Mouse (Mus musculus) forebrain, embryonic 14.5 days (tissue): Measurements from ENCODE around the gene Tm4sf20. TPM values are rescaled to one million over a fixed set of nuclear protein-coding genes. Genes with fewer than 3 reads are reported as not detected.
A peak's percentile ranks its signal among the peaks of the same experiment; 100 is the strongest.

Source experiments
- ATAC-seq: fragments of 200-750 bp; cut with Nextera tagmentation; 2 replicates; pipeline ENCODE4 v1.8.0; 2017; ENCODE audit warnings: mild to moderate bottlenecking, moderate library complexity
- DNase-seq: peaks from one replicate; pipeline ENCODE4 v3.0.0-alpha.2; 2015; ENCODE audit warnings: low spot score
- H3K27ac ChIP-seq: fragments of 300-500 bp; sonication (generic); 2 replicates; pipeline ENCODE4 v1.5.1; 2014; ENCODE audit warnings: low read depth, mild to moderate bottlenecking, control low read depth, low read length, moderate library complexity
- H3K27me3 ChIP-seq: fragments of 300-500 bp; sonication (generic); replicated peaks from 2 replicates; pipeline ENCODE4 v1.6.1; 2014; ENCODE audit warnings: low read length, control low read depth, mixed read lengths; ENCODE audit not compliant: control insufficient read depth, insufficient read depth
- H3K36me3 ChIP-seq: fragments of 300-500 bp; sonication (generic); 2 replicates; pipeline ENCODE4 v1.6.1; 2014; ENCODE audit warnings: low read length, control low read depth; ENCODE audit not compliant: control insufficient read depth, insufficient read depth
- H3K4me1 ChIP-seq: fragments of 300-500 bp; sonication (generic); 2 replicates; pipeline ENCODE4 v1.6.1; 2014; ENCODE audit warnings: antibody characterized with exemption, low read length, control low read depth; ENCODE audit not compliant: control insufficient read depth, insufficient read depth
- H3K4me2 ChIP-seq: fragments of 300-500 bp; sonication (generic); 2 replicates; pipeline ENCODE4 v1.6.1; 2014; ENCODE audit warnings: mild to moderate bottlenecking, control low read depth, low read length
- H3K4me3 ChIP-seq: fragments of 300-500 bp; sonication (generic); 2 replicates; pipeline ENCODE4 v1.5.1; 2014; ENCODE audit warnings: low read depth, low read length, control low read depth
- H3K9ac ChIP-seq: fragments of 300-500 bp; sonication (generic); 2 replicates; pipeline ENCODE4 v1.6.1; 2014; ENCODE audit warnings: mild to moderate bottlenecking, low read length, control low read depth, moderate library complexity
- H3K9me3 ChIP-seq: fragments of 300-500 bp; sonication (generic); replicated peaks from 2 replicates; pipeline ENCODE4 v1.6.1; 2016; ENCODE audit warnings: low read length, control low read depth, mixed read lengths; ENCODE audit not compliant: control insufficient read depth
- WGBS: fragments of 180-500 bp; shearing (Covaris S2); extraction: QIAGEN DNeasy Blood & Tissue Kit; methylation state at CpG from one replicate; pipeline ENCODE4 v1.1.7; 2014; 5-methylcytosine and 5-hydroxymethylcytosine counted together
- polyA plus RNA-seq: library from polyadenylated mRNA; unstranded; fragments of >200 nt; fragmentation: Nextera tagmentation; extraction: Ambion mirVana; gene quantifications from 2 replicates; pipeline ENCODE4 v1.2.1, GENCODE M21; 2014

The Tm4sf20 gene
- polyA plus RNA-seq, 1 experiment from 2014 or later: not detected

DNA sequence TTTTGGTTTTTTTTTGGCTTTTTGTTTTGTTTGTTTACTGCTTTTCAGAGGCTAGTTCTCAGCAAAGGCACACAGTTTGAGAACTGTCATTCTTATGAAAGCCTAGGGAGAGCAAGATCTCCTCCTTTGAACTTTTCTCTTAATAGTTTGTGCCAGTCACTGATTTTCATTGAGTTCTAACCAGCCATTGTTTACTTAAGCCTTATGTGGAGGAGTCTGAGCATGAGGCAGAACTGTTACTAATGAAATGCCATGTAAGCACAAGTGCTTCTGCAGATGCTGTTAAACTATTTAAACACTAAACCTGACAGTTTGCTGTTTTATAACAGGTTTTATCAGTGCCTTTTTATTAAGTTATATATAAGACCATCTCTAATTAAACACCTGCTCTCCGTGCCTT, 30.2 kb downstream of the Tm4sf20 start:
- DNase-seq: no peak
- H3K4me2 ChIP-seq: no peak overlapping the region
- H3K27me3 ChIP-seq: no peaks in the 10 kb centered on the region
- ATAC-seq: no peak
- WGBS: 96% methylated on average over 1 of the region's 1 CpGs
- H3K4me3 ChIP-seq: no peak overlapping the region
- H3K27ac ChIP-seq: no peak overlapping the region
- H3K9ac ChIP-seq: no peak overlapping the region
- peaks cover 73% of the 10 kb centered on the region for H3K36me3 ChIP-seq
- no peaks in the 10 kb centered on the region for H3K4me1 ChIP-seq
- H3K9me3 ChIP-seq: no peaks in the 10 kb centered on the region

DNA sequence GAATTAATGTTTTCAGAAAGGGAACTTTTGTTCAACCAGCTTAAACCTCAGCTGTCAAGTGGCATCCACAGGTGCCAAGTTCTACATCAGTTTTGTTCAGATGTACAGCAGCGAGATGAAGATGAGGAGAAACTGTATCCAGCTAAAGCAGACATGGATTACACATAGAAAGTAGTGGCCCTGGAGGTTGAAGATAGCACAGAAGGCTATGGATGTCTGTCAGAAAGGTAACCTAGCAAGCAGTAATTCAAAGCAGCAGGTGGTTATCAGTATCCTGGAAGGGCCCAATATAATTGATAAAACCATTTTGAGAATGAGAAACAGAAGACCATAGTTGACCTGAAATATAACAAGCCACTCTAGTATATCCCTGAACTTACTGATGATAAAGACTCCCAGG, 34.9 kb downstream of the Tm4sf20 start:
- ATAC-seq (no peak), DNase-seq (no peak)
- no peak overlapping the region for H3K4me2 ChIP-seq
- H3K36me3 ChIP-seq: peaks cover 87% of the 10 kb centered on the region
- H3K9ac ChIP-seq: no peak overlapping the region
- no peak overlapping the region for H3K27ac ChIP-seq
- H3K4me3 ChIP-seq: no peak overlapping the region
- 93% methylated on average over 1 of the region's 1 CpGs for WGBS
- H3K4me1 ChIP-seq: no peaks in the 10 kb centered on the region
- no peaks in the 10 kb centered on the region for H3K9me3 ChIP-seq
- no peaks in the 10 kb centered on the region for H3K27me3 ChIP-seq

DNA sequence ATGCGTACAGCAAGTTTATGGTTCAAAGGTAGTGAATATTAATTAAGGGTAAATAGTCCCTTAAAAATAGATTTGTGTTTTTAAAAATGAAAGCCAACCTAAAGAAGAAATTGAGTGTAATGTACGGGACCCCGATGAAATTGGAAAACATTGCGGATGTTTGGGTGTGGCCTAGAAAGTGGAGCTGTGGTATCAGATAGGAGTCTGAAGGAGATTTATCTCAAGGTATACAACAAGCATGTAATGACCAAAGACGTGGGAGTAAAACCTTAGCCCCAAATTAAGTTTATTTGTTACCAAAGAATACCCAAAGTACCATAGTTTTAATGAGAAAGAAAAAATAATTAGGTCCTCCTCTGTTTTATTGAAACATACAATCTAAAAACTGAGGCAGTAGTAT, 41.8 kb downstream of the Tm4sf20 start:
- WGBS: 94% methylated on average over 5 of the region's 5 CpGs

DNA sequence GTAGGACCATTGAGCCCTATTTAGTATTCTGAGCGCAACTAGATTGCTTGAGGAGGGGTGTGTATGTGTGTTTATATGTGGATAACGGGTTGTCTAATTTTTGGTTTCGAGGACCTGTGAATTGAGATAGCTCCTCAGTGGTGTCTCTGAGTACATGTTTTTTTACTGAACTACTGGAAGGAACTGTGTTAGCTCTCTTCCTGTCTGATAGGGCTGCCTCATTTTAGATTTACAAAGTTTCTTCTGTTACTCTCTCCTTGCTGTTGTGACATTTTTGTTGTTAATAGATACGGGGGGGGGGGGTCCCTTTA, 42.4 kb downstream of the Tm4sf20 start:
- Histone ChIP-seq H3K9me3 (no peaks in the 10 kb centered on the region), H3K4me1 (peaks cover 12% of the 10 kb centered on the region), H3K4me2 (peak overlapping the region; percentile 97), H3K27me3 (no peaks in the 10 kb centered on the region; the same call in 1 of the 2 replicates), H3K36me3 (peaks cover 25% of the 10 kb centered on the region), H3K4me3 (peak overlapping the region; percentile 61), H3K9ac (peak overlapping the region; percentile 89), H3K27ac (no peak overlapping the region)
- ATAC-seq (no peak), DNase-seq (no peak)
- 32% methylated on average over 4 of the region's 4 CpGs for WGBS

More for the DNA sequence above, 41.8 kb downstream of the Tm4sf20 start:
- H3K4me2 ChIP-seq: no peak overlapping the region
- H3K36me3 ChIP-seq: peaks cover 32% of the 10 kb centered on the region
- H3K4me1 ChIP-seq: peaks cover 12% of the 10 kb centered on the region
- no peaks in the 10 kb centered on the region for H3K9me3 ChIP-seq
- DNase-seq: no peak
- H3K27ac ChIP-seq: no peak overlapping the region
- no peak overlapping the region for H3K9ac ChIP-seq
- H3K27me3 ChIP-seq: no peaks in the 10 kb centered on the region; the same call in 1 of the 2 replicates
- no peak for ATAC-seq
- 0 out of 2 replicates have a peak overlapping the region, but pooled peaks have one; percentile 61 for H3K4me3 ChIP-seq

DNA sequence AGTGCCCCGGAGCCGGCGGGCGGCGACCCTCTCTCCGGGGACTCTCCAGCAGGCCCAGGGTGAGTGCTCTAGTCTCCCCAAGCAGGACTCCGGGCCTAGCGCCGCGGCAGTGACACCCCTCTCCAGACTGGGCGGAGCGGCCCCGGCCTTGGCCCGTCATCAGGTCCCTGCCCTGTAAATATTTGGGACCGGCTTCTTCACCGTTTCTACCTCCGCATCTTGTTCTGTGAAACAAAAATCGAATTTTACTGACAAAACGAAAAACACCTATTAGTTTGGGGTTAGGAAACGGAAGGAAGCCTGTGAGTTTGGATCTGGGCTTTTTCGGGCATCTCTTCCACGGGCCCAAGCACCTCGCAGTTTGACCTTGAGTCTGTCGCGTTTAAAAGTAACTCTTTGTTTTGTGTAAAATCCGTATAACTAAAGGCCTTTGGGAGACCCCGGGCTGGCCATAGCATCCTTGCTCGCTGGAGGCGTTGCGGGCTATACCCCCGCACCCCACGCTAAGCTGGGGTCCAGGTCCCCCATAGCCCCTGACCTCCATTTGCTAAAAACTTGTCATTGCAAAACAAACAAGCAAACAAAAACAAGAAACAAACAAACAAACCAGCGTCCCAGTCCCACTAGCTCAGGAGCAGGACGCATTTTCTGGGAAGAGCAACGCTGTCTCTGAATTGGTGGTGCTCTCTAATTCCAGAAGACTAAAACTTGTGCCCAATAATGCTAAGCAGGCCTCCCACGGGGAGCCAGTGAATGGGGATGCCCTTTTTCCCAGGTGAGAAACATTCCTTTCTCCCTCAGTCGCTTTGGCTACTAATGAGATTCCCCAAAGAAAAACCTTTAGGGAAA, 43.0 kb downstream of the Tm4sf20 start:
- under 1% methylated on average over 37 of the region's 37 CpGs for WGBS
- H3K27ac ChIP-seq: peak overlapping the region; percentile 15; the same call in 1 of the 2 replicates
- H3K4me2 ChIP-seq: peak overlapping the region; percentile 97
- H3K36me3 ChIP-seq: peaks cover 20% of the 10 kb centered on the region
- H3K4me3 ChIP-seq: peak overlapping the region; percentile 61
- ATAC-seq (peak; percentile 97), DNase-seq (no peak)
- H3K9me3 ChIP-seq: no peaks in the 10 kb centered on the region
- H3K9ac ChIP-seq: peak overlapping the region; percentile 89
- no peaks in the 10 kb centered on the region; the same call in 1 of the 2 replicates for H3K27me3 ChIP-seq
- H3K4me1 ChIP-seq: peaks cover 12% of the 10 kb centered on the region

DNA sequence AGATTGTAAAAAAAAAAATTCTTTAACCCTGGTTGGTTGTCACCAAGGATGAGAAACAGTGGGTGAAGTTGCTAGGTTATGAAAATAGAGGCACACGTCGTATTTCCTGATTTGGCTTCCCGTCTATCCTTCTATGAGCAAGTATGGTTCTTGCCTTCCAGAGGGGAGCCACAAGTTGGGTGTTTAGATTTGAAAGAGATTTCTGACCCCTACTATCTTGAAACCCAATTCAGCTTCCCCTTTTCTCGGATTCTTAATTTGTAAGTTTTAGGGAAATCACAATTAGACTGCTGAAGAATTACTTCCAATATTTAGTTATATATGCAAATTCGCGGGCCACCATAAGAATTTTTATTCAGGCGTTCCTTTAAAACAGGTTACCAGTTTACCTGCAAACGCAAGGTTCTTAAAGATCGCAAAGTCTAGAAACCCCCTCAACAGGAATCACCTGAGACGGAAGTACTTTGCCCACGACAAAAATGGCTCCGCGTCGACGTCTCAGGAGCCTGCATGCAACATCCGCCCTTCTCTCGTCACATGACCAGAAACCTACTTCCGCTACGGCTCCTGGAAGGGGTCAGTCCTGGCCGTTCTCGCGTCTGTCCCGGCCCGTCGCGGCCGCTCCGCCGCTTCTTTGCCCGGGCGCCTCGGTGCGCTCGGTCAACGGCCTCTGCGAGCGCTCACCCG, 43.8 kb downstream of the Tm4sf20 start, which contains the start of gene Mff:
Gene Mff (plus strand): TSS at position 552 of the 687 bp plus-strand sequence.
- WGBS: 10% methylated on average over 38 of the region's 38 CpGs
- Histone ChIP-seq H3K27ac (peak within 1 kb of the TSS; percentile 15; the same call in 1 of the 2 replicates), H3K4me3 (peak within 1 kb of the TSS; percentile 61), H3K36me3 (peaks cover 12% of the 10 kb centered on the region; the same call in 1 of the 2 replicates), H3K4me1 (peaks cover 12% of the 10 kb centered on the region), H3K4me2 (peak within 1 kb of the TSS; percentile 97), H3K27me3 (no peaks in the 10 kb centered on the region; the same call in 1 of the 2 replicates), H3K9ac (peak within 1 kb of the TSS; percentile 89), H3K9me3 (no peaks in the 10 kb centered on the region)
- ATAC-seq: peak; percentile 100
- DNase-seq: peak; percentile 98

DNA sequence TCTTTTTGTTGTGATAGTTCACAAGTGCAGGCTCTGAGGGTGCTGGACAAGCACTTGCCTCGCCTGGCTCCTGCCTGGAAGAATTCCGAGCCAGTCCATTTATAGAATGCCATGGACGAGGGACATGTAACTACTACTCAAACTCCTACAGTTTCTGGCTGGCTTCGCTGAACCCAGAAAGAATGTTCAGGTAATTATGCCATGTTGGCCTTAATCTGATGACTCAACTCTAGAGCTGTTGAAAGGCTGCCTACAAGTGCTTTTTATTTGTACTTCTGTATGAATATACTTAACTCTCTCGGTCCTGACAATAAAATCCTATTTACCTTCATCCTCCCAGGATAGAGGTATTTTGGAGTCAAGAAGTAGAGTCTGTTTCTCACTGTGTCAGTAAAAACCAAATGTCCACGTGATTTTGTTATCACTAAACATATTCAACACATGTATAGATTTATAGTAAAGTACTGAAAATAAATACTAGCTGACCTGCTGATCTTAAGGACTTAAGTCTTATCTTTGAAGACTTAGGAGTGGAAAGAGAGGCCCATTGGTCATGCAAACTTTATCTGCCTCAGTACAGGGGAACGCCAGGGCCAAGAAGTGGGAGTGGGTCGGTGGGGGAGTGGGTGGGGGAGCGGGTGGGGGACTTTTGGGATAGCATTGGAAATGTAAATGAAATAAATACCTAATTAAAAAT, 50.3 kb downstream of the Tm4sf20 start:
- ATAC-seq (no peak), DNase-seq (no peak)
- no peaks in the 10 kb centered on the region for H3K9me3 ChIP-seq
- no peak overlapping the region for H3K27ac ChIP-seq
- H3K4me3 ChIP-seq: no peak overlapping the region
- H3K9ac ChIP-seq: no peak overlapping the region
- H3K4me1 ChIP-seq: no peaks in the 10 kb centered on the region
- WGBS: 79% methylated on average over 9 of the region's 9 CpGs
- H3K4me2 ChIP-seq: no peak overlapping the region
- no peaks in the 10 kb centered on the region; the same call in 1 of the 2 replicates for H3K27me3 ChIP-seq
- no peaks in the 10 kb centered on the region for H3K36me3 ChIP-seq
